Mouse (Mus musculus) spleen, postnatal 4 days (tissue): ENCODE results near the gene Zfp786.
A peak's percentile ranks its signal among the peaks of the same experiment; 100 is the strongest.

Experiments used
- DNase-seq, 2 experiments: peaks; one replicate each; pipeline ENCODE4 v3.0.0; 2022; ENCODE audit warnings: low spot score in 2 of 2

Zfp786 gene

DNA sequence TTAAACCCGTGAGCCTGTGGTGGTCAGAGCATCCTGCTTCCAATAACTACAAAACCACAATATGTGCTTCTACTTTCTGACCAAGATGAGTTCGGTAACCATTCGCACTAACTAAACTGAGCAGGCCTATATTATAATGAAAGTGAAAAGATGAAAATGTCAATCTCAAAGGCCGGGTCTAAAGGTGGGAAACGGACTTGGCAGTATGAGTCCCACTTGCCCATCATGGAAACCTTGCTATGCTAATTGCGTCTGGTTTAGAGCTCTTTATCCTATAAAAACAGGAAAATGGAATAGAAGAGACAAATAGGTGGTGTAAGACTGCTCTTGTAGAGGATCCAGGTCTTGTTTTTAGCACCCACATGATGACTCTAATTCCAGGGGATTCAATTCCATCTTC is 8.9 kb downstream of the Zfp786 start:
- no peak for DNase-seq

DNA sequence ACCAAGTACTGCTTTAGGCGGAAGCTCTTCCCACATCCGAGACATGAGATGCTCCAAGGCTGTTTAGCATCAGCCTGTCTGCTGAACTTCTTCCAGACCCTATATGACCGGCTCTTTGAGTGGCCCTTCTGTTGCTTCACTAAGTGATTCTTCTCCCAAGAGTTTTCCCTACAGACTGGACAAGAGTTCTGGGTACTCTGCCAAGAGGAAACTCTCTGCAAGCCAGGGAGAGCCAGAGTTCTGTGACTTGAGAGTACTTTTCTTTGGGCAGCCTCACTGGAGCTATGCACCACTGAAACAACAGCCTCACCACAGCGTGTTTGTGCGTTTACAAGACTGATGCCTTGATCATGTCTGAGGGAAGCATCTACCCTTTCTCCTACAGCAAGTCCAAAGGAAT is 9.4 kb downstream of the Zfp786 start:
- DNase-seq, result no peak

- DNase-seq, result no peak
These were observed 10.9 kb downstream of the Zfp786 start for GRCm38 (mm10) chr6:47819626-47820325.

DNA sequence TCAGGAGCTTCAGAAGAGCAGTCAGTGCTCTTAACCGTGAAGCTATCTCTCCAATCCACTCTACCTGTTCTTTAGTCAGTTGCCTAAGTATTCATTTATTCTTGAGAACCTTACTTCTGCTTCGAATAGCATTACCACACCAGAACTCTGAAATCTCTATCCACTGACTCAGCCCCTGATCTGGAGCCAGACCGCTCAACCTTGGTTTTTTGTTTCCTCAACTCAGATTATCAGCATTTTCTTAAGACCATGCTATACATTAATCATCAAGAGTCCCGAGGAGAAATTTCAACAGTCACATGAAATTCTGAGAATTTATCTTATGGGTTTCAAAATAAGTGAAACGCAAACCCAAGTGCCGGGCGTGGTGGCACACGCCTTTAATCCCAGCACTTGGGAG is 11.9 kb downstream of the Zfp786 start:
- DNase-seq, result no peak

- no peak for DNase-seq
These were observed 14.5 kb downstream of the Zfp786 start for GRCm38 (mm10) chr6:47816151-47816550.

DNA sequence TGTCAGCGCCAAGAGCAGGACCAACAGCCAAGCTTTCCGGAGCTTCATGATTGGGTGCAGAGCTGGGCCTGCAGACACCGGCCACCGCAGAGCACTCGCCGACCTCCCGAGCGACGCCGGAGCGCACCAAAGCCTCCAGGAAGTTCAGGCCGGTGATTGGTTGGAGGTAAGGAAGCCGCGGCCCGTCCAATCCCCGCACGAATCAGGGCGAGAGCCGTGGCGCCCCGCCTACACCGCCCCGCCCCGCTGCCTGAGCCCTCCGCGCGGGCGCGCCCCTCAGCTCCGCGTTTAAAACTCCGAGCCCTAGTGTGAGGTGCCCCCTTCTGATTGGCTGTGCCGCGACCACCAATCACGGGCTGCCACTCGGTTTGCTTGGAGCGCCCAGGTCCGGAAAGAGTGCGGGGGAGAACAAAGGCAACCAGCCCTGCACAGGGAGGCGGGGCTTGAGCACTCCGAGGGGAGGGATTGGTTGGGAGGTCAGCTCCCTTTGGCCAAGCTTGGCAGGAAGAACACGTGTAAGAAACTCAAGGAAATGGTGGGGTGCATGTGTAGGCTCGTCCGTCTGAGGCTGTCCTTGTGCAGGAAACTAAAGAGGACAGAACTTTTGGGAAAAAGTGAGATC is 17.3 kb downstream of the Zfp786 start, which contains the start of gene Pdia4:
Pdia4 (minus strand) TSS at position 174 of the 622 bp plus-strand sequence.
- peak; percentile 96 for DNase-seq

- DNase-seq, result no peak
These were observed 18.3 kb downstream of the Zfp786 start for GRCm38 (mm10) chr6:47812271-47812915.

GRCm38 (mm10) chr6:47811324-47811723 is 19.3 kb downstream of the Zfp786 start:
- no peak for DNase-seq

- DNase-seq, result no peak
These were observed 20.5 kb downstream of the Zfp786 start for GRCm38 (mm10) chr6:47810181-47810580.

GRCm38 (mm10) chr6:47809053-47809452 is 21.6 kb downstream of the Zfp786 start:
- DNase-seq, result no peak

GRCm38 (mm10) chr6:47808545-47808944 is 22.1 kb downstream of the Zfp786 start:
- DNase-seq, result no peak

- no peak for DNase-seq
These were observed 23.2 kb downstream of the Zfp786 start for GRCm38 (mm10) chr6:47807419-47807818.

GRCm38 (mm10) chr6:47805520-47805919 is 25.1 kb downstream of the Zfp786 start:
- no peak for DNase-seq

GRCm38 (mm10) chr6:47799079-47799478 is 31.6 kb downstream of the Zfp786 start:
- peak; percentile 55 to 77 for DNase-seq

DNA sequence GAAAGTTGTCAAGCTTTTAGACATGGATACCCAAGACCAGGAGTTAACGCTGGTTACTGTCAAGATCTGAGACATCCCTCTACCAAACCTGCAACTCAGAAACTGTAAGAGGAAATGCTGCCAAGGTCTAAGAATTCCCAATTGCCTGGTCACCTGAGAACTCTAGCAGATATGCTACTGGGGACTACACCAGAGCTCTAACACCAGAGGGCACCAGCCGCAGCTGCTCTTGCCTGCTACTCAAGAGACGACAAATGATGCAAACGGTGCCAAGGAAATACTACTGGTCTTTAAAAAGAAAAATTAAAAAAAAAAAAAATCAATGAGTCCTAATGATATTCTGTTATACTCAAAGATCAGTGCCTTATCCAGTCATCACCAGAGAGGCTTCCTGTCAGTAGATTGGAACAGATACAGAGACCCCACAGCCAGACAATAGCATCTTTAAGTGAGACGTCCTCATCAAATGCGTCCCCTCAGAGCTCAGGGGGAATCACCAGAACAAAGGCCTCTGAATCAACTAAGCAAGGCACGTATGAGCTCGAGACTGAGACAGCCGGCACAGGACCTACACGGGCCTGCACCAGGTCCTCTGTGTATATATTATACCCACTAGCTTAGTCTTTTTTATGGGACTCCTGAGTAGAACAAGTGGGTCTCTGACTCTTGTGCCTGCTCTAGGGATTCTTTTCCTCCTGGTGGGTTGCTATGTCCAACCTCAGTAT is 36.4 kb downstream of the Zfp786 start:
- no peak for DNase-seq

GRCm38 (mm10) chr6:47793284-47793683 is 37.4 kb downstream of the Zfp786 start:
- no peak for DNase-seq

DNA sequence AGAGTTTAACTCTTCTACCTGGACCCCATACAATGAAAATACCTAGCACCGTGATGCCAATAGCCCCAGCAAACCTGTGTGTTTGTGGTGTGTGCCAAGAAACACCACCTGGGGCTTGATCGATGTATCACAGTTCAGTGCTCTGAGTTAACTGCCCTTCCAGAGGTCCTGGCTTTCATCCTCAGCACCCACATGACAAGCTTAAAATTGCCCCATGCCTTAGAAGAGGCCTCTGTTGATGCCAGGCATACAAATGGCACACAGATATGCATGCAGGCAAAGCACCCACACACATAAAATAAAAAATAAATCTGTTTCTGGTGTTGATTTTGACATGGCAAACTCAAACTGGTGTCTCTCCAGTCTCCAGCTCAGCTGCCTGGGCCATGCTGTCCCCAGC is 38.1 kb downstream of the Zfp786 start:
- DNase-seq, result no peak

DNA sequence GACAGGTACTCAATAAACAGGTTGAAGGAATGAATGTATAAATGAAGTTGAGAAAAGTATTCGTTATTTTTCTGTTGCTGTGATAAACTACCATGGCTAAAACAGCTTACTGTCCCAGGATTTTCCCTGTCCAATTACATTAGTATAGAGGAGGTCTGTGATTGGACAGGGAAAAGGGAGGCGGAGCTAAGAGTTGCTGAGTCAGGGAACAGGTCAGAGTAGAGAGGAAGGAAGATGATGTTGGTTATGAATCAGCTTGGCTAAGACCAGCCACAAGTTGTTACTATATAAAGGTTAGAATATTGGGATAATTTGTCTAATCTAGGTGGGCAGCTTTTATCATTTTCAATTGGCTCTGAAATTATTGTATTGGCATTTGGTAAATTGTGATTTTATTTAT is 39.9 kb downstream of the Zfp786 start:
- DNase-seq, result peak in 1 of 2 experiments; percentile 48

DNA sequence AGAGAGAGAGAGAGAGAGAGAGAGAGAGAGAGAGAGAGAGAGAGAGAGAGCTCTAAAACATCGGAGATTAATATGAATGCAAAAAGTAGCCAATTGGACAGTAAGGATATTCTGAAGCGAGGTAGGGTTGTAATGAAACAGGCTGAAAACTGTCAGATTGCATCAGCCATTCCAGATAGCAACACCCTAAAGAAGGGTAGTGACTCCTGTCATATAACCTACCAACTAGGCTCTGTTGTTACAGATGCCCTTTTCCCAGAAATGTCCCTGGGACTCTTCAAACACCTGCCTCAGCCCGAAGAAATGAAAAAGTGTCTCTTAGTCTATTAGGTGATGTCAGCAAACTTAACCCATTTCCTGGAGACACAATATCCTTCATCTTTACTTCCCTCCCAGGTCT is 41.8 kb downstream of the Zfp786 start:
- DNase-seq, result no peak

DNA sequence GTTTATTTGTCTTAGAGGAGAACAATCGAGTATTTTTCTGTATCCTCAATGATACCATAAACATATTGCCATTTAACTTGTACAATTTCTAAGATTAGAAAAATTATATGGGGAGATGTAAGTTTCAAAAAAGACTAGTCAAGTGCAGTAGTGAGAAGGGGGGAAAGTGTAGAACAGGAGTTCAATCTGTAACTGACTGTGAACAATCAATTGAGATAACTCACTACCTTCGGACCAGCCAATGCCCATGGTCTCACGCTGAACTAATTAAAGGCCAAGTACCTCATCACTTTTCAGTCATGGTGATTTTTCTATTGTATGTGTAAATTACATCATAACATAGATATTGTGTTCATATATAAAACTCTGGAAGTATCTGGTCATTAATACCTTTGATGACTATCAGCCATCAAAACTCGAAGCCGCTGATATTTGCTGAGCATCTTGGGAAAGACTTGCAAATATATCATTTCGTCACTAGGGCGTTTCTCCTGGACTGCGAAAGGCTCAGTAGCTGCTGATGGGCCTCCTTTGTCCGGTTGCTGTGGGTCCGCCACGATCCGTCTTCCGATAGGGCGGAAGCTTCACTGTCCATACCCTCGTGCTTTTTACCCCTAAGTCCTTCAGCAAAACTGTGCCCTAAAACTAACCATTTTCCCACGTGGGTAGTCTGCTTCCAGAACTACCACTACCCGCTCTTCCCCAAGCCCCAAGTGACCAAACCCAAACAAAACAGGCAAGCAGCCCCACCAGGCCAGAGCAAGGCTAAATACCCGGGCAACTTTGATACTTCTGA is 42.5 kb downstream of the Zfp786 start:
- peak; percentile 68 to 84 for DNase-seq

DNA sequence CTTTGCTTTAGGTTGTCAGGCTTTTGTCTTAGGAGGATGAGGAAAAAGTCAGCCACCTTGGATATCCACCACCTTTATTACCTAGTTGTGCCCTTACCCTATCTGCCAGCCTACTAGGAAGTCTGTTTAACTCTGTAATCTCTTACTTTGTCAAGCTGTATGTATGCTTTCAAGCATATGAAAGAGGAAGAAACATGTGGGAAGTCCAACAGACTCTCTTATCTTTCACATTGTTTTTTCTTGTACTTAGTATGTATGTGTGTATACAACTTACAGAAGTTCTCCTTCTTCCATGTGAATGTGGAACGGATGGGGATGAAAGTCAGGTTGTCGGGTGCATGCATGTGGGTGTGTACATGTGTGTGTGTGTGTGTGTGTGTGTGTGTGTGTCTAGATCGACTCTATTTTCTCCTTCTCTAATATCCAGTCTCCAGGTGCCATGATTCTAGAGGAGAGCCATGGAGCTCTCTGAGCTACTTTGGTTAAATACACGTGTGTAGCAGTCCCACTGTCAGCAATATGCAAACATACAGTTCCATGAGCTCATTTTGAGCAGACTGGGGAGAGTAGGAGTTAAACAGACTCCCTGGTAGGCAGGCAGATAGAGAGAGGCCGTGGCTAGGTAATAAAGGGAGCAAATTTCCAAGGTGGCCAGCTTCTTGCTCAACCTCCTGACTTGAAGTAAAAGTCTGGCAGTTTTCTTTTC is 45.8 kb downstream of the Zfp786 start:
- DNase-seq, result no peak
